Mouse (Mus musculus): Measurements from ENCODE around the gene Slc36a1. TPM values are rescaled to one million over a fixed set of nuclear protein-coding genes. Genes with fewer than 3 reads are reported as not detected.

Slc36a1 gene
- total and polyA plus RNA-seq, 3 experiments, result 0.51 to 5.0 (median 2.5) TPM

GRCm38 (mm10) chr11:55162670-55163069 lies 41.5 kb upstream of the Slc36a1 start:
- no peak overlapping the region for H3K4me3 ChIP-seq (replicated peaks in 1 of 3; ENCODE audit: low read depth in 2 of 3, low read length in 2 of 3, poor library complexity in 1 of 3)
- no peaks in the 10 kb centered on the region for H3K36me3 ChIP-seq (replicated peaks in 1 of 2; ENCODE audit: control insufficient read depth in 1 of 2, insufficient read depth in 1 of 2, low read length in 1 of 2)
- peaks cover 9% of the 10 kb centered on the region for H3K27me3 ChIP-seq (replicated peaks)
- no peaks in the 10 kb centered on the region for H3K79me2 ChIP-seq (replicated peaks; ENCODE audit: control insufficient read depth, extremely low read depth, insufficient read depth, poor library complexity, severe bottlenecking)
- no peaks in the 10 kb centered on the region for H3K9me3 ChIP-seq (replicated peaks; ENCODE audit: low read length)
- H3K9ac ChIP-seq (ENCODE audit: insufficient read depth, low read depth), result no peak overlapping the region
- DNase-seq (ENCODE audit: extremely low read depth), result peak; percentile 88
- 0 out of 2 replicates have a peak overlapping the region, but pooled peaks have one; percentile 18 for H3K4me2 ChIP-seq (ENCODE audit: insufficient read depth, low read depth, poor library complexity, severe bottlenecking)
- no peak overlapping the region for H3K27ac ChIP-seq (ENCODE audit: insufficient read depth, low read depth)
- H3K4me1 ChIP-seq (ENCODE audit: control insufficient read depth in 1 of 2, insufficient read depth in 2 of 2), result peaks cover 6 to 20% of the 10 kb centered on the region in 2 experiments; a peak in 2 of 4 replicates
- dilution Hi-C loops (cut with MboI; ENCODE audit: extremely low pct_ligation_motif_present, extremely low pct_unique_long_range_greater_than_20kb, low sequenced_read_pairs), result no loop called here
- in situ Hi-C loops (cut with MboI; ENCODE audit: low pct_ligation_motif_present, low pct_unique_long_range_greater_than_20kb, low sequenced_read_pairs), result loop anchor here (5.0 to 10.0 kb wide), 3 partner anchors 90 to 222 kb away; no protein-coding TSS in a partner anchor
- TF ChIP-seq UBTF (IDR thresholded peaks at IDR 0.05; ENCODE audit: low read depth, low read length) (no peak), CHD1 (IDR thresholded peaks at IDR 0.05; ENCODE audit: low read depth, low read length) (no peak), ZC3H11A (IDR thresholded peaks at IDR 0.05; ENCODE audit: low read depth, low read length) (no peak), TCF12 (IDR thresholded peaks at IDR 0.05; ENCODE audit: low read depth, low read length) (no peak), TBP (conservative IDR thresholded peaks at IDR 0.05; ENCODE audit: low read depth, low read length) (no peak), JUND (conservative IDR thresholded peaks at IDR 0.05; ENCODE audit: low read depth, low read length) (no peak), MAX (IDR thresholded peaks at IDR 0.05; ENCODE audit: low read length) (no peak), E2F4 (IDR thresholded peaks at IDR 0.05; ENCODE audit: insufficient replicate concordance, low read depth, low read length) (no peak), ZNF384 (IDR thresholded peaks at IDR 0.05; ENCODE audit: low read depth, low read length) (no peak), IRF4 (IDR thresholded peaks at IDR 0.05; ENCODE audit: low read depth, low read length) (0 out of 2 replicates have a peak, but pooled peaks have one; percentile 44), USF2 (conservative IDR thresholded peaks at IDR 0.05; ENCODE audit: low read depth, low read length) (no peak), MAFK (IDR thresholded peaks at IDR 0.05; ENCODE audit: insufficient replicate concordance, low read length) (no peak), HCFC1 (IDR thresholded peaks at IDR 0.05; ENCODE audit: low read depth, low read length) (no peak), JUN (IDR thresholded peaks at IDR 0.05; ENCODE audit: insufficient read depth, low read depth, low read length) (no peak), ZMIZ1 (IDR thresholded peaks at IDR 0.05; ENCODE audit: low read depth, low read length) (no peak), ELF1 (IDR thresholded peaks at IDR 0.05; ENCODE audit: low read depth, low read length) (no peak), ZKSCAN1 (IDR thresholded peaks at IDR 0.05; ENCODE audit: borderline replicate concordance, low read depth, low read length) (no peak), CTCF (conservative IDR thresholded peaks at IDR 0.05 in 1 of 2, IDR thresholded peaks at IDR 0.05 in 1 of 2; ENCODE audit: low read depth in 2 of 2, low read length in 2 of 2) (peak; percentile 90 to 97), MXI1 (IDR thresholded peaks at IDR 0.05; ENCODE audit: low read depth, low read length) (no peak), POLR2A (IDR thresholded peaks at IDR 0.05; ENCODE audit: low read depth, low read length) (no peak), EP300 (IDR thresholded peaks at IDR 0.05; ENCODE audit: low read length) (no peak), PAX5 (IDR thresholded peaks at IDR 0.05; ENCODE audit: low read length) (no peak), MAZ (IDR thresholded peaks at IDR 0.05; ENCODE audit: low read depth, low read length) (no peak), MYC (IDR thresholded peaks at IDR 0.05; ENCODE audit: low read depth, low read length) (no peak), CHD2 (IDR thresholded peaks at IDR 0.05; ENCODE audit: low read length) (no peak), NELFE (IDR thresholded peaks at IDR 0.05; ENCODE audit: low read depth, low read length) (0 out of 2 replicates have a peak, but pooled peaks have one; percentile 34), BHLHE40 (IDR thresholded peaks at IDR 0.05; ENCODE audit: low read depth, low read length) (no peak), RAD21 (IDR thresholded peaks at IDR 0.05; ENCODE audit: low read depth, low read length) (peak; percentile 62), RCOR1 (conservative IDR thresholded peaks at IDR 0.05; ENCODE audit: low read depth, low read length) (no peak), GABPA (IDR thresholded peaks at IDR 0.05; ENCODE audit: insufficient replicate concordance, low read depth, low read length) (no peak), POLR2AphosphoS2 (IDR thresholded peaks at IDR 0.05; ENCODE audit: low read depth, low read length) (no peak), MEF2A (IDR thresholded peaks at IDR 0.05; ENCODE audit: borderline replicate concordance, low read depth, low read length) (no peak), SMC3 (IDR thresholded peaks at IDR 0.05; ENCODE audit: low read depth, low read length) (peak; percentile 66), SIN3A (IDR thresholded peaks at IDR 0.05; ENCODE audit: low read length) (no peak), KAT2A (IDR thresholded peaks at IDR 0.05; ENCODE audit: insufficient replicate concordance, low read length) (no peak), ETS1 (conservative IDR thresholded peaks at IDR 0.05; ENCODE audit: low read depth, low read length) (no peak), USF1 (IDR thresholded peaks at IDR 0.05; ENCODE audit: low read depth, low read length) (no peak), NRF1 (IDR thresholded peaks at IDR 0.05; ENCODE audit: low read depth, low read length) (no peak)
